Mouse (Mus musculus) midbrain, embryonic 10.5 days (tissue): ENCODE data around the gene Cnnm1. TPM values are rescaled to one million over a fixed set of nuclear protein-coding genes. Genes with fewer than 3 reads are reported as not detected.

Experiments used
- DNase-seq: peaks from one replicate; pipeline ENCODE4 v3.0.0-alpha.2; 2017; ENCODE audit warnings: low spot score
- H3K27ac ChIP-seq: fragments of 300-500 bp; sonication (generic); replicated peaks from 2 replicates; pipeline ENCODE4 v1.5.1; 2016; ENCODE audit warnings: mild to moderate bottlenecking
- H3K27me3 ChIP-seq: fragments of 300-500 bp; sonication (generic); 2 replicates; pipeline ENCODE4 v1.6.1; 2016; ENCODE audit warnings: low read depth, mild to moderate bottlenecking; ENCODE audit not compliant: poor library complexity, severe bottlenecking
- H3K36me3 ChIP-seq: fragments of 300-500 bp; sonication (generic); 2 replicates; pipeline ENCODE4 v1.6.1; 2016; ENCODE audit warnings: mild to moderate bottlenecking, moderate library complexity
- H3K4me1 ChIP-seq: fragments of 300-500 bp; sonication (generic); 2 replicates; pipeline ENCODE4 v1.6.1; 2016
- H3K4me3 ChIP-seq: fragments of 300-500 bp; sonication (generic); 2 replicates; pipeline ENCODE4 v1.5.1; 2016; ENCODE audit warnings: mild to moderate bottlenecking, moderate library complexity
- H3K9me3 ChIP-seq: fragments of 300-500 bp; sonication (generic); replicated peaks from 2 replicates; pipeline ENCODE4 v1.6.1; 2016; ENCODE audit warnings: mild to moderate bottlenecking
- WGBS: fragments of 180-500 bp; shearing (Covaris S2); methylation state at CpG from one replicate; pipeline ENCODE4 v1.1.7; 2016; 5-methylcytosine and 5-hydroxymethylcytosine counted together
- polyA plus RNA-seq: library from polyadenylated mRNA; unstranded; fragments of >200 nt; fragmentation: Nextera tagmentation; extraction: Ambion mirVana; gene quantifications from 2 replicates; pipeline ENCODE4 v1.2.1, GENCODE M21; 2016

Cnnm1 gene
- polyA plus RNA-seq, 1 experiment from 2014 or later, result 0.53 TPM

- H3K4me1 ChIP-seq, result peaks cover 47% of the 10 kb centered on the region
- H3K4me3 ChIP-seq, result no peak overlapping the region
- H3K27ac ChIP-seq, result no peak overlapping the region
- H3K9me3 ChIP-seq, result no peaks in the 10 kb centered on the region
- no peaks in the 10 kb centered on the region for H3K27me3 ChIP-seq
- no peak for DNase-seq
- peaks cover 19% of the 10 kb centered on the region for H3K36me3 ChIP-seq
- 88% methylated on average over 10 of the region's 10 CpGs for WGBS
Measured at GRCm38 (mm10) chr19:43519226-43519625, 79.0 kb downstream of the Cnnm1 start.

GRCm38 (mm10) chr19:43520402-43520801, 80.2 kb downstream of the Cnnm1 start:
- no peak overlapping the region for H3K4me3 ChIP-seq
- H3K27me3 ChIP-seq, result no peaks in the 10 kb centered on the region
- peaks cover 7% of the 10 kb centered on the region for H3K36me3 ChIP-seq
- peaks cover 55% of the 10 kb centered on the region for H3K4me1 ChIP-seq
- no peak overlapping the region for H3K27ac ChIP-seq
- 80% methylated on average over 9 of the region's 10 CpGs for WGBS
- H3K9me3 ChIP-seq, result no peaks in the 10 kb centered on the region
- DNase-seq, result no peak

- Histone ChIP-seq H3K27me3 (peaks cover 5% of the 10 kb centered on the region), H3K4me3 (no peak overlapping the region), H3K36me3 (no peaks in the 10 kb centered on the region), H3K27ac (no peak overlapping the region), H3K4me1 (peaks cover 57% of the 10 kb centered on the region), H3K9me3 (no peaks in the 10 kb centered on the region)
- 69% methylated on average over 8 of the region's 8 CpGs for WGBS
- no peak for DNase-seq
Measured at GRCm38 (mm10) chr19:43521362-43521761, 81.1 kb downstream of the Cnnm1 start.

- no peak for DNase-seq
- H3K4me3 ChIP-seq, result no peak overlapping the region
- H3K27ac ChIP-seq, result no peak overlapping the region
- 91% methylated on average over 9 of the region's 9 CpGs for WGBS
- no peaks in the 10 kb centered on the region for H3K9me3 ChIP-seq
- H3K27me3 ChIP-seq, result peaks cover 11% of the 10 kb centered on the region
- H3K4me1 ChIP-seq, result peaks cover 61% of the 10 kb centered on the region
- no peaks in the 10 kb centered on the region for H3K36me3 ChIP-seq
Measured at GRCm38 (mm10) chr19:43521996-43522395, 81.8 kb downstream of the Cnnm1 start.

- 14% methylated on average over 12 of the region's 12 CpGs for whole genome bisulfite sequencing
- peak overlapping the region; percentile 81 for H3K4me3 ChIP-seq
- no peaks in the 10 kb centered on the region for H3K9me3 ChIP-seq
- peak; percentile 20 for DNase-seq
- H3K4me1 ChIP-seq, result peaks cover 67% of the 10 kb centered on the region
- peaks cover 25% of the 10 kb centered on the region for H3K27me3 ChIP-seq
- no peaks in the 10 kb centered on the region for H3K36me3 ChIP-seq
- H3K27ac ChIP-seq, result peak overlapping the region; percentile 87
Measured at GRCm38 (mm10) chr19:43523551-43523950, 83.3 kb downstream of the Cnnm1 start.

- H3K27me3 ChIP-seq, result peaks cover 27% of the 10 kb centered on the region
- no peaks in the 10 kb centered on the region for H3K36me3 ChIP-seq
- DNase-seq, result peak; percentile 93
- H3K9me3 ChIP-seq, result no peaks in the 10 kb centered on the region
- H3K4me3 ChIP-seq, result peak within 1 kb of the TSS; percentile 81
- peaks cover 62% of the 10 kb centered on the region for H3K4me1 ChIP-seq
- peak within 1 kb of the TSS; percentile 92 for H3K27ac ChIP-seq
- WGBS, result under 1% methylated on average over 58 of the region's 58 CpGs
Measured at GRCm38 (mm10) chr19:43524187-43525103, 84.2 kb downstream of the Cnnm1 start, which contains the start of gene Got1. Got1 (minus strand) TSS chr19:43524605.

- Histone ChIP-seq H3K27me3 (peaks cover 27% of the 10 kb centered on the region), H3K9me3 (no peaks in the 10 kb centered on the region), H3K4me3 (peak overlapping the region; percentile 81), H3K36me3 (no peaks in the 10 kb centered on the region), H3K4me1 (peaks cover 62% of the 10 kb centered on the region), H3K27ac (peak overlapping the region; percentile 92)
- WGBS, result 30% methylated on average over 10 of the region's 10 CpGs
- DNase-seq, result no peak
Measured at GRCm38 (mm10) chr19:43525104-43525482, 84.9 kb downstream of the Cnnm1 start.

- Histone ChIP-seq H3K36me3 (no peaks in the 10 kb centered on the region), H3K27ac (no peak overlapping the region), H3K9me3 (no peaks in the 10 kb centered on the region), H3K4me1 (peaks cover 62% of the 10 kb centered on the region), H3K4me3 (peak overlapping the region; percentile 81; the same call in 1 of the 2 replicates), H3K27me3 (peaks cover 27% of the 10 kb centered on the region)
- DNase-seq, result no peak
- WGBS, result 86% methylated on average over 7 of the region's 7 CpGs
Measured at GRCm38 (mm10) chr19:43525566-43525965, 85.3 kb downstream of the Cnnm1 start.

GRCm38 (mm10) chr19:43526025-43526424, 85.8 kb downstream of the Cnnm1 start:
- no peak overlapping the region for H3K27ac ChIP-seq
- H3K4me1 ChIP-seq, result peaks cover 57% of the 10 kb centered on the region
- H3K27me3 ChIP-seq, result peaks cover 27% of the 10 kb centered on the region
- H3K4me3 ChIP-seq, result no peak overlapping the region
- H3K9me3 ChIP-seq, result no peaks in the 10 kb centered on the region
- no peaks in the 10 kb centered on the region for H3K36me3 ChIP-seq
- DNase-seq, result no peak
- 91% methylated on average over 9 of the region's 9 CpGs for WGBS

- Histone ChIP-seq H3K4me3 (no peak overlapping the region), H3K27ac (no peak overlapping the region), H3K9me3 (no peaks in the 10 kb centered on the region), H3K36me3 (no peaks in the 10 kb centered on the region), H3K27me3 (peaks cover 27% of the 10 kb centered on the region), H3K4me1 (peaks cover 46% of the 10 kb centered on the region)
- 11% methylated on average over 11 of the region's 11 CpGs for WGBS
- DNase-seq, result peak; percentile 24
Measured at GRCm38 (mm10) chr19:43527131-43527530, 86.9 kb downstream of the Cnnm1 start.

- Histone ChIP-seq H3K27me3 (peaks cover 27% of the 10 kb centered on the region), H3K36me3 (no peaks in the 10 kb centered on the region), H3K4me1 (peaks cover 36% of the 10 kb centered on the region), H3K27ac (no peak overlapping the region), H3K4me3 (no peak overlapping the region), H3K9me3 (no peaks in the 10 kb centered on the region)
- no peak for DNase-seq
- 80% methylated on average over 8 of the region's 8 CpGs for WGBS
Measured at GRCm38 (mm10) chr19:43528056-43528587, 87.9 kb downstream of the Cnnm1 start.

GRCm38 (mm10) chr19:43530197-43530770, 90.0 kb downstream of the Cnnm1 start:
- Histone ChIP-seq H3K27me3 (peaks cover 27% of the 10 kb centered on the region), H3K9me3 (no peaks in the 10 kb centered on the region), H3K27ac (no peak overlapping the region), H3K4me1 (peaks cover 19% of the 10 kb centered on the region), H3K36me3 (no peaks in the 10 kb centered on the region), H3K4me3 (peak overlapping the region; percentile 43)
- WGBS, result 3% methylated on average over 13 of the region's 13 CpGs
- peak; percentile 83 for DNase-seq

- Histone ChIP-seq H3K9me3 (no peaks in the 10 kb centered on the region), H3K4me1 (peaks cover 16% of the 10 kb centered on the region; the same call in 1 of the 2 replicates), H3K4me3 (no peak overlapping the region), H3K27me3 (peaks cover 27% of the 10 kb centered on the region), H3K27ac (no peak overlapping the region), H3K36me3 (no peaks in the 10 kb centered on the region)
- DNase-seq, result no peak
- WGBS, result 38% methylated on average over 12 of the region's 12 CpGs
Measured at GRCm38 (mm10) chr19:43530921-43531320, 90.7 kb downstream of the Cnnm1 start.
